Mouse (Mus musculus): ENCODE measurements around the gene Mettl22. TPM values are rescaled to one million over a fixed set of nuclear protein-coding genes. Genes with fewer than 3 reads are reported as not detected.

The Mettl22 gene
- 10 to 100 TPM; 73.7 to 80.6 TPM for total RNA-seq (2021)
- long read RNA-seq, experiment 1, transcript Mettl22-201 (11 exons, 1,825 nt), result major isoform, 117 of 134 reads
- long read RNA-seq, experiment 1, partial matches to known transcripts, result 7 of 134 reads
- long read RNA-seq, experiment 1, other reads (novel, unspliced or antisense), result 10 of 134 reads
- long read RNA-seq, experiment 2, transcript Mettl22-201 (11 exons, 1,825 nt), result major isoform, 104 of 116 reads
- long read RNA-seq, experiment 2, partial matches to known transcripts, result 3 of 116 reads
- long read RNA-seq, experiment 2, other reads (novel, unspliced or antisense), result 9 of 116 reads

DNA sequence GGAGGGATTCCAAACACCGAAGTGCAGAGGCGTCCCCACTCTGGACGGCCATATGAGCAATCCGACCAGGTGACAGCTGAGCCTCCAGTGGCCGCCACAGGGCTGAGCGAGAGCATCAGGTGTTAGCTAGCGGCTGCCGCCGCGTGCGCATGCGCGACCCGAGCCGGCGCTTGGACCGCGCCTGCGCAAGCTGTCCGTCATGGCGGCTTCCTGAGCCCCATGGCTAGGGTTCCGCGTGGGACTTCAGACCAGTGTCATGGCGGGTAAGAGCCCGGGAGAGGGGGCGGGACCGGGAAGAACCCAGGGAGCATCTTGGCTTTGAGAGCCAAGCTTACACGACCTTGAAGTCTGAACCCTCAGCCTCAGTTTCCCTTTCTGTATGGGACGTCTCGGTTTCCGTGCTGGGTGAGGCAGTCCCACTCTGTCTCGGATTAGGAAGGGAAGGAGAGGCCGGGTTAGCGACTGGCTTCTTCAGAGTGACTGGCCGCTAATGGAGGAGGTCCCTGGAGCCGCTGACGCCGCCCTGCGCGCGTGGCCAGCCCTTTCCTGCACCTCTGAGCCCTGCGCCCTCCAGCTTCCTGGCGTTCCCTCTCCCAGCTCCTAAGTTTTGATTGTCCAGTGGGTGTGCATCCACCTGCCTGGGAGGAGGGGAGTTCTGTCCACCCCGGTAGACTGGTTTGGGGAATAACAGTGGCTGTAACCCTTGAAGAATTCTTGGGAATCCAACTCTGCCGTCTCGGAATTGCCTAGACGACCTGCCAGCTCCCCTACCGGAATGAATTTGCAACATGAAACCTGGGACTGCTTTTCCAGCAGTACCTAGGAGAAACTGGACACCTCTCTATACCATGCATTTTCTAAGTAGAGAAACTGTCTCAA, at the start of gene Mettl22:
Gene Mettl22 (plus strand): TSS at position 186 of the 879 bp plus-strand sequence.
- DNase-seq, result peak; percentile 89

DNA sequence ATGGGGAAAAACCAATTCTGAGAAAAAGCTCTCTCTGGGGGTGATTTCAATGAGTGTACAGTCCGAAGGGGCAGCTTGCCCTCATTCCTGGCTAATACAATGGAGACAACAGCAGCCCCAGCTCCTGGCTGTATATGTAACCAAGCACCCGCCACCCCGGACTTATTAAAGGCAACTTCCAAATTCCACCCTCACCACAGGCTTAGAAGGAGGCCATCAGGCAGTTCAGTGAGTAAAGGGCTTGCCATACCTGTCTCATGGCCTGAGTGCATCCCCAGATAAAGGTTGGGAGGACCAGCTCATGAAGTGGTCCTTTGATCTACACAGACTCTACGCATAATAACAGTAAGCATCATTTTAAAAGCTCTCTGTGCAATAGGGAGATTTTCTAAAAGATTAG, 49.7 kb upstream of the Mettl22 start:
- no peak for DNase-seq

DNA sequence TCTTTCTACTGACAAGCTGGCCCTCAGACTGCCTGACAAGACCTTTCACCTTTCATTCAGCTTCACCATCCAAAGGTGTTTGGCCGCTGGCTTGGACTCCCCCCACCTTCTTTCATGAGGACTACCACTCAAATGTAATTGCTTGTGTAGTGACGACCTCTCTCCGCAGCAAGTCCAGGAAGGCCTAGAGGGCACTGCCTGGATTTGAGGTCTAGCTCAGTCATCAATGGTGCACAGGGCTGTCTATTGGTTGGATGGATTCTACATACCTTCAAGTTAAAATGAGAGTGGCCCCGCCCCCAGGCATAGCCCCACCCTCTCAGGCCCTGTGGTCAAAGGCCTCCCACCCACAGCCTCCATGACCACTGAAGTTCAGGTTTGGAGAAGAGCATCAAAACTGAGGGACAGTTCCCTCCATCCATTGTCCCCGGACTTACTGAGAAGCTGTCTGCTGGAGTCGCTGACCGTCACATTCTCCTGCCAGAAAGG, 46.9 kb upstream of the Mettl22 start:
- DNase-seq, result no peak

DNA sequence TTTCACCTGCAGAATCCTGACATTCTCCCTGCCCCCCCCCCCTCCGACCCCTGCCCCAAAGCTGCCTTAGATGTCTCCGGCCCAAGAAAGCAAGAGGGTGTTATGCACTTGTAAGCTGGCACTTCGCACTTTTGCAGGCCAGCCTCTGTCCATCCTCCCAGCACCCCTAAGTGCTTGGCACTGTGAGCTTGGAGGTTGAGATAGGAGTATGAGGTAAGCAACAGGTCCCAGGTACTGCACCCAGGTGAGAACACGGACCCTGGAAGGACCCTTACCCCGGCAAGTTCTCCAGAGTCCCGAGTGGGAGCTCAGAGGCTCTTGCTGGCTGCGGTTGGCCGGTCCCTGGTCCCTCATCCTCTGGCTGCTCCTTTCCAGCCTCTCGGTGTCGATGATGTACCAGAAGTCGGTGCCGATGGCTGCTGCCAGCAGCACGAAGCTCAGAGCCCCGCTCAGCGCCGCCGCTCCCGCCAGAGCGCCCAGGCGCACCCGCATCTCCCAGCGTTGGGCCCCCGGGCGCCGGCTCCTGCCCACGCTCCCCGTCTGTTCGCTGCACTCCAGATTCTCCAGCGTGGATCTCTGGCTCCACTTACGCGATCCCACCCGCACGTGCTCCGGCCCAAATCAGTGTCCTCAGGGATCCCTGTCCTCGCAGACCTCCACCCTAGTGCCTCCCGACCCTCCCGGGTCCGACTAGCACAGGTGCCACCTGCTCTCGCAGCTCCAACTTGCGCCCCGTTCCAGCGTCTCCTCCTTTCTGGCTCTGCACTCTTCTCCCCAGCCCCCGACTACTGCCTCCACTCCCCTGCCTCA, 46.2 kb upstream of the Mettl22 start:
- no peak for DNase-seq

DNA sequence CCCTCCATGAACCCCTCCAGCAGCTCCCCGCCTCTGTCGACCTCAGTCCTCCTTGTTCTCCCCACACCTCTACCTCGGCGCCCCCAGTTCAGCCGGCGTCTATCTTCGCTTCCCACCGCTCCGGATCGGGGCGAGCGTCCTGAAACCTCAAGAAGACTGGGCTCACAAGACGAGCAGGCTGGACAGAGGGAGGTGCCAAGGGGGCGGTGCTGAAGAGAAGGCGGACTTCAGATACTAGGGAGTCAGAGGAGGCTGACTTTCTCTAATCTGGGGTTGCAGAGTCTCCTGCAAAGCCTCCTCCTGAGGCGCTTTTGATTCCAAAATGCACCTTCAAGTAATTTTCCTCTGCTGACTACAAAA, 45.6 kb upstream of the Mettl22 start, which contains the start of gene Tmem114:
Gene Tmem114 (minus strand): TSS at position 166 of the 360 bp plus-strand sequence.
- no peak for DNase-seq

DNA sequence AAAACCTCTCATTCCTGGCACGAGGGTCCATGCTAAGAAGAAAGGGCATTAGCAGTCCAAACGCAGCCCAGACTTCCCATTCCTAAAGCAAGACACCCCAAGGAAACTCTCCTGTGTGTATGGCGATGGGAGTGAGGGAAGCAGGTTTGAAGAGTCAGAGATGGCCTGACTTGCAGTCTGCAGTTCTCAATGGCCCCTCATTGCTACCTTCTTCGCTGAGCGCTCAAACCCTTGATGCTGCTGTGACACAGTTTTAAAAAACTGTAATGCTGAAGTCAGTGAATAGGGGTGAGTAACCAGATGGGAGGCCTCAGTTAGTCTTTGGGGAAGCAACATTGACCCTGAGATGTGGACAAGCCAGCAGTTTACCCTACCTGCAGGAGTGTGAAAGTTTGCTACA, 44.9 kb upstream of the Mettl22 start:
- DNase-seq, result no peak

DNA sequence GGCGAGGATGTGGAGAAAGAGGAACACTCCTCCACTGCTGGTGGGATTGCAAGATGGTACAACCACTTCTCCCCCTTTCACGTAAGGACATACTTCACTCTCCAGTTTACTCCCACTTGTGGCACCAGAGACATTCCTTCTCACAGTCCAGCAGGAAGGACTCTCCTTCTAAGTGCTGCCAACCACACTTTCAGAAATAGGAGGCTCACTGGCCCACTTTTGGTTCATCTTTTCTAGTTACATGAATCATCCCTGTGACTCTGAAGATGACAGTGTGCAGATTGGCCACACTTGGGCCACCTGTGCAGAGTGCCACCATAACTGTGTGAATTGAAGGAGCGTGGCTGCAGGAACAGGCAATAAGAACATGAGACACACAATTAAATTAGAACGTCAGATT, 41.1 kb upstream of the Mettl22 start:
- no peak for DNase-seq

DNA sequence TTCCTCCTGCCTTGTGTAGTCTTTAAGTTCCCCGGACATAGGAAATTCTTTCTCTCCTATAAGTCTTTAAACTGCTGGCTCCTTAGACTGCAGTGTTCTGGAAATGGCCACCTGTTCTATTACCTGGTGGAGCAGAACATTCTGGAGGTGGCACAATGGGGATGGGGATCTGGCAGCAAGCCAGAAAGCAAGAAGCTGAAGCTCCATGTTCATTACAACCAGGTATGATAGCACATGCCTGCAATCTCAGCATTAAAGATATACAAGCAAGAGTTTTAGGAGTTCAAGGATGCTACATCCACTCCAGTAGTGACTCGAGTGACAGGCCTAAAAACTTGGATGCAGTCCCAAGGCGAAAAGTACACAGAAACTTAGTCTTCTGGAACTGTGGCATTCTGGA, 38.0 kb upstream of the Mettl22 start:
- DNase-seq, result no peak

DNA sequence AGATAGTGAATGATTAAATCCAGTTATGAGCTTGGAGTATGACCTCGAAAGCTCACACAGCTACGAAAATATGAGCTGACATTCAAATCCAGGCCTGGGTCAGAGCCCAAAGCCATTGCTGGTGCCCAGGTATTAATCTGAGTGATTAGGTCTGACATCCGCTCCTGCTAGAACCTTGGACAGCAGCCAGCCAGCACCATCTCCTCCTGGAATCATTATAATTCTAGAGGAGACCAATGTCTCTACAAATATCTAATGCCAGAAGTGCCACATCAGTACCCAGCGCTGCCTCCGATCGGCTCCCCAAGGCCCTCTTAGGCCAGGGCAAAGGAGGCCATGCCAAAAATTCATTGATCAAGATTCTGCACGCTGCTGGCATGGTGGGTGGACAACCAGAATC, 25.7 kb upstream of the Mettl22 start:
- DNase-seq, result no peak

DNA sequence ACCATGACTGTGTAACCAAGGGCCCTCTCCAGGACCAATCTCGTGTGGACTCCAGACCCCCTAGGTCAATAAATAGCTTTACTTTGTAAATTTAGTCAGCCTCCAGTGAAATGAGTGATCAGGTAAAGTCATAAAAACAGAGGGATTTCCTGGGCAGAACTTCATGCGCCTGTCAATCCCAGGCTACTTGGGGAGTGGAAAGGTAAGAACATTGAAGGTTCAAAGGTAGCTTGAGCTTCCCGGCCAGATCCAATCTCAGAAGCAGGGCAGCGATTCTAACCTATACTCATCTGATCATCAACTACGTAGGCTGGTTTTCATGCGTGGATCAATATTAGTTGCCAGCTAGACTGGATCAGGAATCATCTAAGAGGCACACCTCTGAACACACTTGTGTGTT, 24.3 kb upstream of the Mettl22 start:
- DNase-seq, result no peak

DNA sequence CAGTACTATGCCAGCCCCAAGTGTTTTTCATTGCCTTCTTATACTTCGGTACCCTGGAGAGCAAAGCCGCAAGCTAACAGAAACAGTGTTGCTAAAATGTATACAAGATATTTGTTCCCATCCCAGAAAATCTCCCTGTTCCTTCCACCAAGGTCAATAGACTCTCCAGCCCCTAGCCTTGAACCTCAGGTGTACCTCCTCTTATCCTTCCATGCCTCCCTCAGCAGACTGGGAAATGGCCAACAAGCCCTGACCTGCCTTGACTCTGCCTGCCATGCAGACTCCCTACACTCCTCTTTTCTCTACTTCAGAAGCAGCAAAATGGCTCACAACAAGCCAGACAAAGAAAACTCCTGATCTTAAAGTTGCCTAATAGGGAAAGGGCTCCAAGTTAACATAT, 17.3 kb upstream of the Mettl22 start:
- DNase-seq, result no peak

DNA sequence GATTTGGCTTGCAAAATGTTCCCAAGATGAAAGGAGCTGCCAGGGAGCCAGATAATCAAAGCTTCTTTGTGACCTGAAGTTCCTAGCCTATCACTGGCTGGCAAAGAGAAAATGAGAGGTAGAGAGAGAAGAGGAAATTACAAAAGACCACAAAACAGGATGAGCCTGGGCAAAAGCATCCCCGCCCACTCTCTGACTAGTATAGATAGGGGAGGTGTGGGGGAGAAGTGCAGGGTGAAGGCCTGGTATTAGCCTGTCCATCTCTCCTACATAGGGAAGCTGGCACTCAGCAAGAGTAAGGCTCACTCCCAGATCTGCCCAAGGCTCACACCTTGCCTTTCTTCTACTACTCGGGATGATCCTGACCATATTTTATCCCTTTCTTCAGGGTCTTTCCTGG, 15.4 kb upstream of the Mettl22 start:
- no peak for DNase-seq

DNA sequence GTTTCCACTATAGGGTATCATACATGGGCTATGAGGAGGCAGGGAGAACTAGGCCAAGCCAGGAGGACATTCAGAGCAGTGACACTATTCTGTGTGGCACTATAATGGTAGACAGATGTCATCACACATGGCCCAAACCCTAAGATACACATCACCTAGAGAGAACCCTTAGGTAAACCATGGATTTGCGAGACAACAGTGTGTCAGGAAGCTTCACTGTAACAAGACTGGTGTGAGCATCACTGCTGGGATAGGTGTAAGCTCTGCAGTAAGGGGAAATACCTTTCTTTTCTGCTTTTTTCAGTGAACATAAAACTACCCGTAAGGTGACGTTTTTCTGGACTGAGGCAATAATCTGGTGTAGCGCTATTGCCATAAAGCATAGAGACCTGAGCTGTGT, 12.2 kb upstream of the Mettl22 start:
- no peak for DNase-seq

DNA sequence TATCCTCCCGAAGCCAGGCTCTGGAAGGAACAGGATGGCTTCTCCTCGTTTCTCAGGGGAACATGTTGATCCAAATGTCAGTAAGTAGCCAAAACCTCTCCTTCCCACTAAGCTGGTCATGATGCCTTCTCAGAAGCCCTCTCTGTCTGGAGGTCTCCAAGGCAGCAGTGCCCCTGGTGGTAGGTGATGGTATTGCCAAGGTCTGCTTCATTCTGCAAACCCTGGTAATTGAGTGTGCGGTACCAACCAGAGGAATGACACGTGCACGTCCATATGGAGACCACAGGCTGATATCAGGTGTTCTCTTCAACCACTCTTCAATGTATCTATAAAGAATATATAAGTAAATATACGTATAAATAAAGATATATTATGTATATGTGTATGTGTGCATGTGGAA, 11.5 kb upstream of the Mettl22 start:
- no peak for DNase-seq

DNA sequence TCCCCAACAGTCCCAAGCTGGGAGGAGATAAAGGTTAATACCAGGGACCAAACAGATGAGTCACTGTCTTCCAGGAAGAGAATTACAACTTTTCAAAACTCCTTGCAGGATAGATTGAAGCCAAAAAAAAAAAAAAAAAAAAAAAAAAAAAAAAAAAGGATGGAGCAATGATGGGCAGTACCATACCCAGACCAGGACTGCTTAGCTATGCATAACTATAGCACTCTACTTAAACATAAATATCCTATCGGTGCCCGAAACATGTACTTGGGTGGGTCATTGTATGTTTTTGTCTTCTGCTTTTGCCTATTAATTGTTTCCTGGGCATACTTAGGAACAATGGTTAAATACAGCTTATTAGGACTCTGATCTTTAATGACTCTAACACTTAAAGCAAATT, 456 bp upstream of the Mettl22 start:
- no peak for DNase-seq

DNA sequence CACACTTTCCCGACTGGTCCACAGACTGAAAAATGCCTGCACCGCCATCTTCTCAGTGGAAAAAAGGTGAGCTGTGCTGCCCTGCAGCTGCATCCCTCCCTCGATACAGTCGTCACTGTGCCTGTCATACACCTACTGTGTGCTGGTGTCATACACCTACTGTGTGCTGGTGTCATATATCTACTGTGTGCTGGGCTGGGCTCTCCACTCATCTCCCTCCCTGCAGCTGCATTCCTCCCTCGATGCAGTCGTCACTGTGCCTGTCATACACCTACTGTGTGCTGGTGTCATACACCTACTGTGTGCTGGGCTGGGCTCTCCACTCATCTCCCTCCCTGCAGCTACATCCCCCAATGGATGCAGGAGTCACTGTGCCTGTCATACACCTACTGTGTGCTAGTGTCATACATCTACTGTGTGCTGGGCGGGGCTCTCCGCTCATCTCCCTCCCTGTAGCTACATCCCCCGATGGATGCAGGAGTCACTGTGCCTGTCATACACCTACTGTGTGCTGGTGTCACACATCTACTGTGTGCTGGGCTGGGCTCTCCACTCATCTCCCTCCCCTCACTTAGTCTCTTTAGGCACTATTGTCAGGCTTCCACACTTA, 16.9 kb downstream of the Mettl22 start:
- DNase-seq, result no peak

DNA sequence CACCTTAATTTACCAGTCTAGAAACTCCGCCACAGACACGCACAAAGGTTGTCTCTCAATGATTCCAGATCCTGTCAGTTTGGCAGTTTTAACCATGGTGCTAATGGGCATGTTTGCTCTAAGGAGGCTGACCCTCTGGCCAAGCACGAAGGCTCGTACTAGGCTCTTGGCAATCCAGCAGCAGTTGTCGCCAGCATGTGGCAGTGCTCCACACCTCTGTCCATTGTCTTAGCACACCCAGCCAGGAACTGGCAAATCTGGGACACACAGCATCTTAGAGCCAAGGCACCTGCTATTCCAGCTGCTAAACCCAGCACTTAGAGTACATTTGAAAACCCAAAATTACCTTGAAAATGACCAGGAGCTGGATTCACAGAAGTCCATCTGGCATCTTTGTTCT, 18.8 kb downstream of the Mettl22 start:
- no peak for DNase-seq

DNA sequence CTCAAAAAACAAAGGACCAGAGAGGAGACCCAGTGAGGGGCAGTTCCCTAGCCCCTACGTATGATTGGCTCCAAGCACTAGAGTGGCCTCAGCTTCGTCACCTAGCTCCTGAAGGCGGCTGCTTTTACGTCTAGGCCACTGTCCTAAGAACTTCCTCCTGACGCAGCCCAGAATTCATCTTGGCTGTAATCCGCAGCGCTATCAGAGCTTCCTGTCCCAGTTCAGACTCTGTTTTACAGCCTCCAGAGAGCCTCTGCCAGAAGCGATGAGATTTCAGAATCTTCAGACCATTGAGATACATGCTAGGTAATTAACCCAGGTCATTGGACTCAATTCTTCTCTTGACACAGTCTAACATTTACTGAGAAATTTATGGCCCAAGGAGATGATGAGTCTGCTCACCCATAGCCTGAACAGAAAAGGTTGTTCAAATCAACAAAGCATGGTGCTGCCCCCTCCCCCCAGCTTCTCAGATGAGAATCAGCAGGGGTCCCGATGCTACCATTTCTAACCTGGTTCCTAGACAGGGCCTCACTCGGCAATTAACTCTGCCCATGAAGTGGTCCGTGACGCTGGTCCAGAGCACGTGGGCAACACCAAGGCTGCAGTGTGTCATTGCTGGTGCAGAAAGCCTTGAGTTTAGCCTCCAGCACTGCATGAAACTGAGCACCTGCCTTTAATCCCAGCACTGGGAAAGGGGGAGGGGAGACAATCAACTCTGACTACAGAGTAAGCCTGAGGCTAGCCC, 21.3 kb downstream of the Mettl22 start:
- DNase-seq, result no peak

DNA sequence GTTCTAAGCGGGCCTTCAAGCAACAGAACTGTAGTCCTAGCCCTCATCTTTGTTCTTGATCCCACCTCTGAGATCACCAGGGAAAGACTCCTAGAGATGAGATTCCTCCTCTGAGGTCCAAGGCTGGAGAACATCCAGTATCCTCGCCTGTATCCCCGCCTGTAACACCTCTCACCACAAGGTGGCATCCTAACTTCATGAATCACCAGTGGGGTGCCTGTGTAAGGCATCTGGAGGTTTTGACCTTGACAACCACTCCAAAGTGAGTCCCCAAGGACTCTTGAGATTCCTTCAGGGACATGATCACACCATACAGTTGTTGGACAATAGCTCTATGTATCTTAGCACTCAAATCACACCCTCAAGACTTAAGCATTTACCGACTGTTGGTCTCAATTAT, 23.7 kb downstream of the Mettl22 start:
- peak; percentile 39 for DNase-seq

DNA sequence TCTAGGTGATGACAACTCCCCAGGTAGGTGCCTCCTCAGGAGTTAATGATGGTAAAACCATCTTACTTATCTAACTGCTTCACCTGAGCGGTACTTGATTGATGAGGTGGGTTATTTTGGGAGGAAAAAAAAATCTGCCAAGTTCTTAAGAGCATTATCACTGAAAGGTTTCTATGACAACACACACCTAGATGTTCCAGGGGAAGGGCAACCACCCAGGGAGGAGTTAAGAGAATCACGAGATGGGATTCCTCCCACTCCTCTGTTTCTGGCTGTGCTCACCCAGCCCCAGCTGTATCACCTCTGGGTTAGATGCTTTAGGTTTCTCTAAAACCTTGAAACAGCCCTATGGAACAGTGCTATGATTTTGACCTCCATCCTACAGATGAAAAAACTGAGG, 26.4 kb downstream of the Mettl22 start:
- no peak for DNase-seq

DNA sequence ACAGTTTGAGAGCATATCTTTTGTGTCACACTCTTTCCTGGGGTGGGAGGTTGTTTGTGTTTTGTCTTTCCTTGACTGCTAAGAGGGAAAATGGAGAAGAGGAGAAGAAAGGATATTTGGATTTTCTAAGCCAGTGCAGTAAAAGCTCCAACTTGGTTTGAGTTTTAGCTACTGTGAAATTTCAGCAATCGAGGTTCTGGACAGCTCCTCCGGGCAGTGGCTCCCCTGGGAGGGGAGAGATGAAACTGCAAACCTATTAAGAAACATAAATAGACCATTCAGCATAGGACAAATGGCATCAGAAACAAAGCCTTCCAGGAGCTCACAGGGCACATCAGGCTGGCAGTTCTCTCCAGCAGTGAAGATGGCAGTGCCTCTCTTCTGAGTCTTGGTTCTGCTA, 33.7 kb downstream of the Mettl22 start:
- no peak for DNase-seq

DNA sequence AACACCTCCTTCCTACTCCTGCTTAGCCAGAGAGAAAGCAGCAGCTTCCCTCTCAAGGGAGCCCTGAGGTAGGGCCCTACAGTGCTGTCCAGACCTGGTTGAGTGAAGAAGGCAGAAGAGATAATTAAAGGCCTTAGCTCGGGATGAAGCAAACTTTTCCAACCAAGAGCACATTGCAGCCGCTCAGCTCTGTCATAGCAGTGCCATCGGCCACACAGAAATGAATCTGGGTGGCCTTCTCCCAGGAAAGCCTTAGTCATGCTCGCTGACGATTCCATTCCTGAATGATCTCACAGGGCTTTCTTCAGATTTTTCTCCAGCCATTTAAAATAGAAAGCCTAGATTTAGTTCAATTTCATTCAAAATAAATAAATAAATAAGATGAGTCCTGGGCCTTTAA, 39.3 kb downstream of the Mettl22 start:
- DNase-seq, result no peak
